Mouse (Mus musculus) adrenal gland (tissue): ENCODE data around the gene Tmcc2.

ENCODE experiments used
- intact Hi-C: fragments of 180-260 bp; cut with DNase I; formaldehyde crosslinking; loops from one replicate; pipeline ENCODE4 v1.15.1; 2025
- long read RNA-seq, 2 experiments: library from polyadenylated mRNA; unstranded; transcript quantifications; one replicate each; pipeline ENCODE4 v2.0.0; 2020; ENCODE audit warnings: borderline replicate concordance in 1 of 2; ENCODE audit not compliant: insufficient replicate concordance in 1 of 2

Gene Tmcc2
- long read RNA-seq, experiment 1, partial matches to known transcripts: 2 of 5 reads
- long read RNA-seq, experiment 1, other reads (novel, unspliced or antisense): 2 of 5 reads
- long read RNA-seq, experiment 2, partial matches to known transcripts: 0 of 4 reads
- long read RNA-seq, experiment 2, other reads (novel, unspliced or antisense): 3 of 4 reads

DNA sequence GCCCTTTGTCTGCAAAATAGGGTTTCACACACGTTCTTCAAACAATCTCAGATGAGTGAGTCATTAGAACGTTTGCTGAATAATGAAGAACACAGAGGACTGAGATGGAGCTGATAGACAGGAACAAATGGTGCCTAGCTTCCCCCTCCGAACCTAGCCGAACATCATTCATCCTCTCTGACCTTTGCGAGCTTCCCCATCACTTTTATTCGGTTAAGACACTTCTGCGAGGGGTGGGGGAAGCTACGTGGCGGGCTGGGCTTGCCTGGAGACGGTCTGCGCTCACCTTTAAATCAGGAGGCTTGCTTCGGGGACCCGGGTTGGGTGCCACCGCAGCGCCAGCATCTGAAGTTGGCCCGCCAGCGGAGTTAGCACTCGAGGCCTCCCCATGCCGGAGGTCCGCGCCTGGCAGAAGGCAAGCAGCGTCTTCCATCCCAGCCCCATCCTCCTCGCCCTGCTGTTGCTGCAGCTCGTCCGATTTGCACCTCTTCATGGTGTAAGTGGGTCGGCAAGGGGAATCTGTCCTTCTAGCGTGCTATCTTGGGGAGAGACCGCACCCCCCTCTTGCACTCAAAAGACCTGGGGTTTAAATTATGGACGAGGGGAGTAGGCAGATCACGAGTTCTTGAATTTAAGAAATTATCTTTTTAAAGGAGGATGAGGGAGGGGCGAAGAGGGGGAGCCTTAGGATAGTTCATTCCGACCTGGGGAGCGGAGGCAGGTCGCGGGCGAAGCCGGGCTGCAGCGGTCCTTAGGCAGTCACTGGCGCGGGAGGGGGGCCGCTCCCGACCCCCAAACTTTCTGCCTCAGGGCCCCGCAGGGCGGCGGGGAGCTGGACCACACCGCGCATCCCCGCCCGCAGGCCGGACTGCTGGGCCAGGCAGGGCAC is at the start of gene Tmcc2:
Tmcc2 (minus strand) TSS at position 591 of the 889 bp plus-strand sequence.
- intact Hi-C loops: loop anchor here (2.0 kb wide), 1 partner anchor 20 kb away; no protein-coding TSS in a partner anchor

DNA sequence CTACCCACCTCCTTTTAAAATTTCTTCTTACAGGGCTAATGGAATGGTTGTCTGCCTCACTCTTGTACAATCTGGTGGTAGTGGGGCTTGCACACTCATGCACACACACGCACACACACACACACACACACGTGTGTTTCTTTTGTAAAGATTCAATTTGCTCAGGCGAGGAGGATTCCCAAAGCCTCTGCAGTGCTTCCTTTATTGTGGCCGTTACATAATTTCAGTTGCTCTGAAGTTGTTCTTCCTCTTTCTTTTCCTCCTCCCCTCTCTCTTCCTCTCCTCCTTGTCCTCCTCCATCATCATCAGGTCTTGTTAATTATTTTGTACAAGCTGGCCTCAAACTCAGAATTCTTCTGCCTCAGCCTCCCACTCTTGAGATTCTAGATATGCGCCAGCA is 46.3 kb upstream of the Tmcc2 start:
- intact Hi-C loops: no loop called here

DNA sequence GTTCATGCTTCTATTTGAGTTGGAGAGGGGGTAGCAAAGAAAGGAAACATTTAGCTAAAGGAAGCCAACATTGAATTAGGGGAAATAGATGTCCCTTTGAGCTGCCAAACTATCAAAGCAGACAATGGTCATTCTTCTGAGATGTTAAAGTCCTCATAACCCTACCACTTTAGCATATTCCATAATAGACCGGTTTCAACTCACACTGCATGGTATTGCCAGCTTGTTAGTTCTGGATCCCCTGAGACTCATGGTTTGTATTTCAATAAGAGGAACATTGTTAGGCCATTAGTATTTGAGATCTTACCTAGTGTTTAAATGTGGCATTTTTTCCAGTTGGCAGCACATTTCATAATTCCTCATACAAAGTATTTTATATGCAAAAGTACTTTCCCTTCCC is 45.9 kb upstream of the Tmcc2 start:
- intact Hi-C loops: no loop called here

- intact Hi-C loops: no loop called here
Measured at GRCm38 (mm10) chr1:132436320-132436958, 45.4 kb upstream of the Tmcc2 start.

GRCm38 (mm10) chr1:132434032-132434431 is 43.0 kb upstream of the Tmcc2 start:
- intact Hi-C loops: no loop called here

DNA sequence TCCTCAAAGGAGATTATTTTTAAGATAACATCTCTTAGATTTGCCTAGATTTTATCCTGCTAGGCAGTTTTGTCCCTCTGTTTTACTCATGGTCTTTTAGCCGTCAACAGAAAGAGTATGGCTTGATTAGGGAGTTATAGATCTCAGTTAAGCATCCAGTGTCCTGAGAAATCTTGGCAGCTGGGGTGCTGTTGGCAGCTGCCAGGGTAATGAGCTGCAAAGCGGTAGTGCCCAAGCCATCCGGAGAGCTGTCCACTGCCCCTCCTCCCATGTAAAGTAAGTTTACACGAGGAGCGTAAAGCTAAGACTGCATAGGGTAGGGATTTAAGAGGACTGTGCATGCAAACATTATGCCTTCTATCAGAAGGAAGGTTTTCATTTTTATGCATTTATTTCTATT is 42.3 kb upstream of the Tmcc2 start:
- intact Hi-C loops: no loop called here

DNA sequence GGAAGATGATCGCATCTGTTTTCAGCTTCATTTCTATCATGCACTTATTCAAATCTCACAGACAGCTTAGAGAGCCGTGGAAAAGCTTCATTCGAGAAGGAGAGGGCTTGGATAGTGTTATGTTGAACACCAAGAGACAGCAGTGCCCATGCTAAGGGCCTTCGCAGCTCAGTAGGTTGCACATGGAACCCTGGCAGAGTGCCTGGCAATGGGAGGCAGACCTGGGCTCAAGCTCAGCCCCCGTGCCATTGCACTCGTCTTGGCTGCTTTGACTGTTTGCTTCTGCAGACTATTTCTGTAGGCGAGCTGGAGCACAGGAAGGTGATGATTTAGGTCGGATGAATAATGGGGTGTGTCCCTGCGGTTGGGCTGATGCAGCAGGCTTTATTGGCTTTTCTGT is 40.6 kb upstream of the Tmcc2 start:
- intact Hi-C loops: no loop called here

- intact Hi-C loops: no loop called here
Measured at GRCm38 (mm10) chr1:132430818-132431217, 39.7 kb upstream of the Tmcc2 start.

GRCm38 (mm10) chr1:132425600-132425999 is 34.5 kb upstream of the Tmcc2 start:
- intact Hi-C loops: no loop called here

GRCm38 (mm10) chr1:132422912-132423696 is 32.0 kb upstream of the Tmcc2 start:
- intact Hi-C loops: no loop called here

GRCm38 (mm10) chr1:132420662-132421061 is 29.6 kb upstream of the Tmcc2 start:
- intact Hi-C loops: no loop called here

- intact Hi-C loops: no loop called here
Measured at GRCm38 (mm10) chr1:132420206-132420605, 29.1 kb upstream of the Tmcc2 start.

- intact Hi-C loops: no loop called here
Measured at GRCm38 (mm10) chr1:132417319-132418251, 26.5 kb upstream of the Tmcc2 start, which contains the start of gene Dstyk. TSS of gene Dstyk (plus strand) at chr1:132417555.

DNA sequence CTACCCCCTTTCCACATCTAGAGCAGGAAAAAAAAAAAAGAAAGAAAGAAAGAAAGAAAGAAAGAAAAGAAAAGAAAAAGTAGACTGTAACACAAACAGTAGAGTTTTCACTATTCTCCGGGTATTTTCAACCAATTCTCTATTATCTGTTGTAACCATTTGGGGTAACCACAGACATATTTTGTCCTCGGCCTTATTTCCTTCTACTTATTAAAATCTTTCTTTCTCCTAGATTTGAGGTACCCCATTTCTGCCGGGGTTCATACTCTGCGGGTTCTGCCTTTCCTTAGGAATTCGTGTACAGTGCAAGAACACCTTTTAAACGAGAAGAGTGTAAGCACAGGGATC is 25.8 kb upstream of the Tmcc2 start:
- intact Hi-C loops: no loop called here

DNA sequence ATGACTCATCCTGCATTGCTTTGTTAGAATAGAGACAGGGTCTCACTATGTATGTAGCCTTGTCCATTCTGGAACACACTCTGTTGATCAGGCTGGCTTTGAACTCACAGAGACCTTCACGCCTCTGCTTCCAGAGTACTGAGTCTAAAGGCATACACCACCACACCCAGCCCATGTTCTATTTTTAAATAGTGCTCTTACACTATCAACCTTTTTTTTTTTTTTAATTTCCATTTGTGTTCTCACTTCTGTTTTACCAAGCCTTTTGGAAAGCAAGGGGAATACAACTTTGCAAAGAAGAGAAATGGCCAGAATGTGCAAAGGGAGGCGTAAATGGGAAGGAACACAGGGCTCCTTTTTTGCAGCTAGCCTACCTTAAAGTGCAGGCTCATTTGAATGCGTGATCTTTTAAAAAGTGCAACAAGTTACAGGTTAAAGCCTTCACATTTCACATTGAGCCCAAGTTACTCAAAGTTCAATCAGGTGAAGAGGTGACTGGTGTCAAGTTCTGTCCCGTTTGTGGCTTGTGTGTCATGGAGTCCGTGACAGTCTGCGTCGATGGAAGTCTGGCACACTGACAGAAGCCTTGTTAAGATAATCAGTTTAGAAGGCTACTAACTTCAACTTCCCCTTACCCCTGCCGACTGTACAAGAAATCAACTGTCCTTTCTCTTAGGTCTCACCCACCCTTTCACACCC is 25.3 kb upstream of the Tmcc2 start:
- intact Hi-C loops: no loop called here

DNA sequence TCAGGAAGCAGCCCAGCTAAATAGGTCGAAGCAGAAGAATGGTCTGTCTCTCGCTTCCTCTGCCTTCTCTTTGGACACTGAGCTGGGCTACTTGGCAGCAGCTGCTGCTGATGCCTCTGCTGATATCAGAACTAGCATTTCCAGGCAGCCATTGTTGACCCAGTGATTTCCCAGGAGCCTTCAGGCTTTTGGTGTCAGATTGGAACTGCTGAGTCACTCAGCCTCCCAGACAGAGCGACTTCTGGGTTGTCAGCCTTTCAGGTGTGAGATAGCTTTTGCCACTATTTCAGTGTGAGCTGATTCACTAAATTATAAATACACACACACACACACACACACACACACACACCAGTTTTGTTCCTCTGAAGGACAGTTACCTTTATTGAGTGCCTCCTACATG is 19.6 kb upstream of the Tmcc2 start:
- intact Hi-C loops: no loop called here

DNA sequence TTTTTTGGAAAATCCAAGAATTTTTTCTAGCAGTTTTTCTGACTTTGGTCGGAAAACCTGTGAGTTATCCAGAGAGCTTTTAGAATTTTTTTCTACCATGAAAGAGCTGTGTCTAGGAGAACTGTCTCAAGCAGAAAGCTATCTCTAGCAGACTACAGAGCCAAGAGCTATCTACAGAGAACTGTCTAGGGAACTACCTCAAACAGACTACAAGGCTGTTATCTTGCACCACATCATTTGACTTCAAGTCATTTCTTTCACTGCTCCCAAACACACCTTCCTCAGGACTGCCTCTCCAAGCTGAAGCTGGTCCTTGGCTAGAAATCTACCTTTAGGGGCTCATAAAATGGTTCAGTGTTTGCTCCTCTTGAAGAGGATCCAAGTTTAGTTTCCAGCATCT is 10.8 kb upstream of the Tmcc2 start:
- intact Hi-C loops: no loop called here

GRCm38 (mm10) chr1:132400538-132400937 is 9.5 kb upstream of the Tmcc2 start:
- intact Hi-C loops: no loop called here

DNA sequence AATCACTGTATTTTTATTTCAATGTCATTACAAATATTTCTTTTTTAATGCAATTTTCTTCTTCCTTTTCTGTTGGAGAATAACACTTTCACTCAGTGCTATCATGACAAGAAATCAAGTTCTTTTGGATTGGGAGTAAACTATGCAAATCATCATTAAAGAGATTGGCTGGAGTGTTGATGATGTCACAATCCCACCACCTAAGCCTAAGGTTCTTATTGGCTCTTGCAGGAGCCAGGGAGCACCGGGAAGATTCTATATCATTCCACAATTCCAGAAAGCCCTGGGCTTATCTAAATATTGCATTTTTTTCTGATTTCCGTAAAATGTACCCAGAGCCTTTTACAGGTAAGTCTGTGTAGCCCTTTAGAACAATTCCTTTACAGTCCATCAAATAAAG is 5.6 kb upstream of the Tmcc2 start:
- intact Hi-C loops: no loop called here

- intact Hi-C loops: no loop called here
Measured at GRCm38 (mm10) chr1:132392872-132393271, 1.8 kb upstream of the Tmcc2 start.
